Mouse (Mus musculus) CH12.LX (cell line): ENCODE data around the gene Ankrd24. TPM values are rescaled to one million over a fixed set of nuclear protein-coding genes. Genes with fewer than 3 reads are reported as not detected.

ENCODE experiments used
- DNase-seq: peaks from one replicate; pipeline ENCODE4 v3.0.0-alpha.2; 2013; ENCODE audit errors: extremely low read depth
- H3K27ac ChIP-seq: 2 replicates; pipeline ENCODE4 v1.5.1; 2012; ENCODE audit warnings: low read depth, mild to moderate bottlenecking, control low read depth, moderate library complexity; ENCODE audit not compliant: insufficient read depth
- H3K27me3 ChIP-seq: replicated peaks from 2 replicates; pipeline ENCODE3; 2012; ENCODE audit warnings: inconsistent platforms
- H3K36me3 ChIP-seq, 2 experiments: replicated peaks in 1 of 2; 2 replicates each; pipeline versions ENCODE3 to v1.6.1; 2012; ENCODE audit warnings: inconsistent platforms in 1 of 2, low read length in 1 of 2, mild to moderate bottlenecking in 1 of 2, mixed read lengths in 1 of 2, moderate library complexity in 1 of 2; ENCODE audit not compliant: control insufficient read depth in 1 of 2, insufficient read depth in 1 of 2
- H3K4me1 ChIP-seq, 2 experiments: 2 replicates each; pipeline ENCODE4 v1.6.1; 2012; ENCODE audit warnings: inconsistent platforms in 1 of 2, moderate library complexity in 1 of 2; ENCODE audit not compliant: insufficient read depth in 2 of 2, control insufficient read depth in 1 of 2
- H3K4me2 ChIP-seq: 2 replicates; pipeline ENCODE4 v1.6.1; 2012; ENCODE audit warnings: low read depth, mild to moderate bottlenecking, control low read depth; ENCODE audit not compliant: poor library complexity, insufficient read depth, severe bottlenecking
- H3K4me3 ChIP-seq, 3 experiments: fragments of 150-350 bp in 1 of 3; sonication (generic) in 1 of 3; replicated peaks in 1 of 3; 2 replicates each; pipeline versions ENCODE3 to v1.5.1; 2011 to 2012; ENCODE audit warnings: low read depth in 2 of 3, low read length in 2 of 3, mild to moderate bottlenecking in 2 of 3, moderate library complexity in 2 of 3, control low read depth in 1 of 3, improper control_type of control experiment in 1 of 3, inconsistent platforms in 1 of 3, mixed read lengths in 1 of 3; ENCODE audit not compliant: poor library complexity in 1 of 3
- H3K79me2 ChIP-seq: replicated peaks from 2 replicates; pipeline ENCODE4 v1.6.1; 2012; ENCODE audit warnings: mild to moderate bottlenecking, moderate library complexity; ENCODE audit not compliant: control insufficient read depth, poor library complexity, insufficient read depth, severe bottlenecking; ENCODE audit errors: extremely low read depth
- H3K9ac ChIP-seq: 2 replicates; pipeline ENCODE4 v1.6.1; 2012; ENCODE audit warnings: low read depth, mild to moderate bottlenecking, control low read depth, moderate library complexity; ENCODE audit not compliant: insufficient read depth
- H3K9me3 ChIP-seq: replicated peaks from 2 replicates; pipeline ENCODE3; 2012; ENCODE audit warnings: low read length, inconsistent platforms, mixed read lengths
- BHLHE40 ChIP-seq: IDR thresholded peaks from 2 replicates; pipeline ENCODE4 v1.6.1; 2011; ENCODE audit warnings: mild to moderate bottlenecking, low read depth, low read length, improper control_type of control experiment
- CHD1 ChIP-seq: IDR thresholded peaks from 2 replicates; pipeline ENCODE4 v1.6.1; 2012; ENCODE audit warnings: low read depth, low read length, improper control_type of control experiment, inconsistent platforms
- CTCF ChIP-seq, 2 experiments: IDR thresholded peaks in 1 of 2; conservative IDR thresholded peaks in 1 of 2; 2 replicates each; pipeline ENCODE4 v1.5.1; 2011 to 2012; ENCODE audit warnings: low read depth in 2 of 2, low read length in 2 of 2, improper control_type of control experiment in 1 of 2, inconsistent platforms in 1 of 2, mild to moderate bottlenecking in 1 of 2, moderate library complexity in 1 of 2
- E2F4 ChIP-seq: IDR thresholded peaks from 2 replicates; pipeline ENCODE4 v1.6.1; 2011; ENCODE audit warnings: low read depth, low read length, improper control_type of control experiment; ENCODE audit not compliant: insufficient replicate concordance
- EP300 ChIP-seq: IDR thresholded peaks from 2 replicates; pipeline ENCODE4 v1.6.1; 2011; ENCODE audit warnings: low read length, improper control_type of control experiment
- ETS1 ChIP-seq: conservative IDR thresholded peaks from 2 replicates; pipeline ENCODE4 v1.6.1; 2012; ENCODE audit warnings: low read depth, mild to moderate bottlenecking, inconsistent platforms, low read length, improper control_type of control experiment, moderate library complexity
- GABPA ChIP-seq: IDR thresholded peaks from 2 replicates; pipeline ENCODE4 v1.6.1; 2012; ENCODE audit warnings: low read depth, low read length, improper control_type of control experiment, inconsistent platforms; ENCODE audit not compliant: insufficient replicate concordance
- JUN ChIP-seq: IDR thresholded peaks from 2 replicates; pipeline ENCODE4 v1.6.1; 2011; ENCODE audit warnings: low read depth, mild to moderate bottlenecking, low read length, improper control_type of control experiment, moderate library complexity; ENCODE audit not compliant: insufficient read depth
- JUND ChIP-seq: conservative IDR thresholded peaks from 2 replicates; pipeline ENCODE4 v1.6.1; 2011; ENCODE audit warnings: low read depth, low read length, improper control_type of control experiment
- MEF2A ChIP-seq: IDR thresholded peaks from 2 replicates; pipeline ENCODE4 v1.6.1; 2014; ENCODE audit warnings: low read depth, mild to moderate bottlenecking, inconsistent platforms, low read length, improper control_type of control experiment, borderline replicate concordance
- MXI1 ChIP-seq: IDR thresholded peaks from 2 replicates; pipeline ENCODE4 v1.6.1; 2011; ENCODE audit warnings: mild to moderate bottlenecking, low read depth, low read length, improper control_type of control experiment
- MYC ChIP-seq: IDR thresholded peaks from 2 replicates; pipeline ENCODE4 v1.6.1; 2011; ENCODE audit warnings: low read depth, mild to moderate bottlenecking, improper control_type of control experiment, low read length
- NELFE ChIP-seq: IDR thresholded peaks from 2 replicates; pipeline ENCODE4 v1.6.1; 2011; ENCODE audit warnings: low read depth, low read length, improper control_type of control experiment
- NRF1 ChIP-seq: IDR thresholded peaks from 2 replicates; pipeline ENCODE4 v1.6.1; 2014; ENCODE audit warnings: low read depth, mild to moderate bottlenecking, inconsistent platforms, low read length, improper control_type of control experiment, moderate library complexity
- POLR2A ChIP-seq: IDR thresholded peaks from 2 replicates; pipeline ENCODE4 v1.6.1; 2011; ENCODE audit warnings: low read depth, mild to moderate bottlenecking, improper control_type of control experiment, low read length
- RAD21 ChIP-seq: IDR thresholded peaks from 2 replicates; pipeline ENCODE4 v1.6.1; 2011; ENCODE audit warnings: low read depth, mild to moderate bottlenecking, low read length, improper control_type of control experiment, moderate library complexity
- TBP ChIP-seq: conservative IDR thresholded peaks from 2 replicates; pipeline ENCODE4 v1.6.1; 2011; ENCODE audit warnings: low read depth, low read length, improper control_type of control experiment
- UBTF ChIP-seq: IDR thresholded peaks from 2 replicates; pipeline ENCODE4 v1.6.1; 2012; ENCODE audit warnings: low read depth, mild to moderate bottlenecking, inconsistent platforms, low read length, improper control_type of control experiment, moderate library complexity
- ZC3H11A ChIP-seq: IDR thresholded peaks from 2 replicates; pipeline ENCODE4 v1.6.1; 2012; ENCODE audit warnings: low read depth, mild to moderate bottlenecking, inconsistent platforms, low read length, improper control_type of control experiment
- ZKSCAN1 ChIP-seq: IDR thresholded peaks from 2 replicates; pipeline ENCODE4 v1.6.1; 2012; ENCODE audit warnings: low read depth, inconsistent platforms, low read length, improper control_type of control experiment, borderline replicate concordance
- ZMIZ1 ChIP-seq: IDR thresholded peaks from 2 replicates; pipeline ENCODE4 v1.6.1; 2012; ENCODE audit warnings: low read depth, mild to moderate bottlenecking, inconsistent platforms, low read length, improper control_type of control experiment
- ZNF384 ChIP-seq: IDR thresholded peaks from 2 replicates; pipeline ENCODE4 v1.6.1; 2012; ENCODE audit warnings: low read depth, low read length, improper control_type of control experiment, inconsistent platforms
- dilution Hi-C: fragments of 300-500 bp; cut with MboI; formaldehyde crosslinking; loops from 2 replicates; pipeline ENCODE4 v1.14.3; 2020; ENCODE audit warnings: low sequenced_read_pairs; ENCODE audit not compliant: extremely low pct_unique_long_range_greater_than_20kb, extremely low pct_ligation_motif_present
- in situ Hi-C: fragments of 300-500 bp; cut with MboI; formaldehyde crosslinking; loops from 3 replicates; pipeline ENCODE4 v1.14.3; 2019; ENCODE audit warnings: low sequenced_read_pairs, low pct_ligation_motif_present, low pct_unique_long_range_greater_than_20kb, mixed read lengths
- polyA plus RNA-seq: library from polyadenylated mRNA; unstranded; fragments of >175 nt; gene quantifications from 2 replicates; pipeline ENCODE4 v1.2.1, GENCODE M21; 2012; ENCODE audit warnings: low read depth; ENCODE audit not compliant: insufficient read length
- total RNA-seq, 2 experiments: library from RNA; depleted of rRNA; stranded (reverse); fragments of 300-350 nt in 1 of 2; fragments of >200 nt in 1 of 2; gene quantifications; 2 replicates each; pipeline ENCODE4 v1.2.3; 2012 to 2014

The Ankrd24 gene
- total and polyA plus RNA-seq, 3 experiments, result 3.7 to 5.4 (median 4.2) TPM

DNA sequence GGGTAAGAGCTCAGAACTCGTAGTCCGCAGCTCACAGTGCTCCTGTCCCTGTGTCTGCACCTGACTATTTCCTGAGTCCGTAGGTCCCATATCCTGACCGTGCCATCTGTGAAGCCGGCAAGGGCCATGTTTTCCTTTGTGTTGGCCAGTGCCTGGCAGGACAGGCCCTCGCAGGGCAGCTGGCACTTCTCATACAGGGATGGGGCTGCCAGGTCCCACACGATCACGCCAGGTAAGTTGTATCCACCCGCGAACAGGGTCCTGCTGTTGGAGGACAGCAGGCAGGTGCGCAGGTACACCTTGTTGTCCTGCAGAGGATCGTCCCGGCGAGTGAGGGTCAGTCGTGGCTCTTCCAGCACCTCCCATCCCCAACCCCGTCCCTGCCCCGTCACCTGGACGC is 34.4 kb upstream of the Ankrd24 start:
- no peak overlapping the region for H3K27ac ChIP-seq
- H3K9ac ChIP-seq, result no peak overlapping the region
- peaks cover 93% of the 10 kb centered on the region for H3K27me3 ChIP-seq
- H3K4me3 ChIP-seq, result no peak overlapping the region
- no peaks in the 10 kb centered on the region for H3K79me2 ChIP-seq
- no peak for TF ChIP-seq ETS1
- no peaks in the 10 kb centered on the region for H3K9me3 ChIP-seq
- no peaks in the 10 kb centered on the region for H3K36me3 ChIP-seq
- in situ Hi-C loops (no loop called here), dilution Hi-C loops (no loop called here)
- peaks cover 0 to 6% of the 10 kb centered on the region in 2 experiments; a peak in 3 of 4 replicates for H3K4me1 ChIP-seq
- no peak for DNase-seq
- H3K4me2 ChIP-seq, result no peak overlapping the region

DNA sequence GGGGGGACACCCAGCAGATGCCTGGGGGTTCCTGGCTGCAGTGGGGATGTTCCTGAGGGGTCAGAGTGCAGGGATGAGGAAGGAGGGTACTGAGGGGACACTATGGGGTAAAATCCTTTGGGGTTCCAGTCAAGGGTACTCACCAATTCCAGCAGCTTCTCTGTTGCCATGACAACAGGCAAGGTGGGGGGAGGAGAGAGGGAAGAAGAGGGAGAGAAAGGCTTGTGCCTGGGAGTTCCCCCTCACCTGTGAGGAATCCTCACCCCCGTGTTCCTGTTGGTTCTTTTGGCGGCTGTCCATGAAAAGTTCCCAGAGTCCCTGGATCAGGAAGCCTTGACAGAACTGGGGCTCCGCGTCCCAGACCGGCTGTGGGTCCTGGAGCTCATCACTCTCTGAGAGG is 32.7 kb upstream of the Ankrd24 start:
- Histone ChIP-seq H3K27ac (no peak overlapping the region), H3K9ac (no peak overlapping the region), H3K4me1 (peaks cover 2 to 6% of the 10 kb centered on the region in 2 experiments), H3K79me2 (no peaks in the 10 kb centered on the region), H3K36me3 (no peaks in the 10 kb centered on the region), H3K27me3 (peaks cover 93% of the 10 kb centered on the region), H3K4me3 (no peak overlapping the region), H3K9me3 (no peaks in the 10 kb centered on the region), H3K4me2 (no peak overlapping the region)
- dilution Hi-C loops (no loop called here), in situ Hi-C loops (no loop called here)
- DNase-seq, result no peak
- TF ChIP-seq RAD21 (no peak), UBTF (no peak), POLR2A (no peak), GABPA (no peak), ZC3H11A (no peak), CTCF (conservative IDR thresholded peaks at IDR 0.05 in 1 of 2, IDR thresholded peaks at IDR 0.05 in 1 of 2; ENCODE audit: low read depth in 2 of 2, low read length in 2 of 2) (no peak), NRF1 (no peak), BHLHE40 (no peak), NELFE (no peak), TBP (no peak), MXI1 (no peak), ZKSCAN1 (no peak)

GRCm38 (mm10) chr10:81596611-81597010 is 31.7 kb upstream of the Ankrd24 start:
- in situ Hi-C loops (no loop called here), dilution Hi-C loops (no loop called here)

More at GRCm38 (mm10) chr10:81596611-81597010, 31.7 kb upstream of the Ankrd24 start:
- Histone ChIP-seq H3K79me2 (no peaks in the 10 kb centered on the region), H3K27me3 (peaks cover 93% of the 10 kb centered on the region), H3K4me1 (peaks cover 12 to 13% of the 10 kb centered on the region in 2 experiments), H3K27ac (no peak overlapping the region), H3K9ac (no peak overlapping the region), H3K36me3 (no peaks in the 10 kb centered on the region), H3K4me2 (no peak overlapping the region), H3K9me3 (no peaks in the 10 kb centered on the region), H3K4me3 (no peak overlapping the region)
- no peak for DNase-seq
- no peak for TF ChIP-seq E2F4
- TF ChIP-seq JUN, result no peak
- TF ChIP-seq CTCF (conservative IDR thresholded peaks at IDR 0.05 in 1 of 2, IDR thresholded peaks at IDR 0.05 in 1 of 2; ENCODE audit: low read depth in 2 of 2, low read length in 2 of 2), result no peak
- TF ChIP-seq UBTF, result no peak
- no peak for TF ChIP-seq BHLHE40
- TF ChIP-seq EP300, result no peak
- no peak for TF ChIP-seq MYC
- TF ChIP-seq ZNF384, result no peak
- TF ChIP-seq CHD1, result no peak
- TF ChIP-seq ZC3H11A, result no peak
- TF ChIP-seq ZMIZ1, result no peak
- TF ChIP-seq MEF2A, result no peak
- no peak for TF ChIP-seq JUND
